Mouse (Mus musculus) hindbrain, embryonic 14.5 days (tissue): ENCODE results near the gene Bcat1. TPM values are rescaled to one million over a fixed set of nuclear protein-coding genes. Genes with fewer than 3 reads are reported as not detected.

Source experiments
- ATAC-seq: fragments of 200-750 bp; cut with Nextera tagmentation; 2 replicates; pipeline ENCODE4 v1.8.0; 2017; ENCODE audit warnings: moderate number of reproducible peaks, mild to moderate bottlenecking, moderate TSS enrichment, moderate library complexity; ENCODE audit not compliant: low FRiP score
- DNase-seq: peaks from one replicate; pipeline ENCODE4 v3.0.0-alpha.2; 2015; ENCODE audit warnings: low spot score
- H3K27ac ChIP-seq: fragments of 300-500 bp; sonication (generic); 2 replicates; pipeline ENCODE4 v1.5.1; 2014; ENCODE audit warnings: mild to moderate bottlenecking, moderate library complexity
- H3K27me3 ChIP-seq: fragments of 300-500 bp; sonication (generic); 2 replicates; pipeline ENCODE4 v1.6.1; 2014; ENCODE audit warnings: mild to moderate bottlenecking, low read length, mixed read lengths; ENCODE audit not compliant: control insufficient read depth, insufficient read depth
- H3K36me3 ChIP-seq: fragments of 300-500 bp; sonication (generic); replicated peaks from 2 replicates; pipeline ENCODE4 v1.6.1; 2014; ENCODE audit not compliant: control insufficient read depth, insufficient read depth
- H3K4me1 ChIP-seq: fragments of 300-500 bp; sonication (generic); replicated peaks from 2 replicates; pipeline ENCODE4 v1.6.1; 2014; ENCODE audit warnings: antibody characterized with exemption, low read length, mixed read lengths; ENCODE audit not compliant: control insufficient read depth, insufficient read depth
- H3K4me2 ChIP-seq: fragments of 300-500 bp; sonication (generic); replicated peaks from 2 replicates; pipeline ENCODE4 v1.6.1; 2014; ENCODE audit warnings: mild to moderate bottlenecking, moderate library complexity
- H3K4me3 ChIP-seq: fragments of 300-500 bp; sonication (generic); replicated peaks from 2 replicates; pipeline ENCODE4 v1.5.1; 2014; ENCODE audit warnings: mild to moderate bottlenecking, low read length
- H3K9ac ChIP-seq: fragments of 300-500 bp; sonication (generic); 2 replicates; pipeline ENCODE4 v1.6.1; 2014
- H3K9me3 ChIP-seq: fragments of 300-500 bp; sonication (generic); 2 replicates; pipeline ENCODE4 v1.6.1; 2016; ENCODE audit warnings: low read length; ENCODE audit not compliant: control insufficient read depth
- WGBS: fragments of 180-500 bp; shearing (Covaris S2); extraction: QIAGEN DNeasy Blood & Tissue Kit; methylation state at CpG from one replicate; pipeline ENCODE4 v1.1.7; 2014; 5-methylcytosine and 5-hydroxymethylcytosine counted together
- polyA plus RNA-seq: library from polyadenylated mRNA; unstranded; fragments of >200 nt; fragmentation: Nextera tagmentation; extraction: Ambion mirVana; gene quantifications from 2 replicates; pipeline ENCODE4 v1.2.1, GENCODE M21; 2014

The Bcat1 gene
- polyA plus RNA-seq, 1 experiment from 2014 or later = 101 TPM

GRCm38 (mm10) chr6:145022349-145022748 is 53.6 kb downstream of the Bcat1 start:
- Histone ChIP-seq H3K4me3 (no peak overlapping the region), H3K4me1 (no peaks in the 10 kb centered on the region), H3K27me3 (no peaks in the 10 kb centered on the region), H3K9ac (no peak overlapping the region), H3K36me3 (peaks cover 58% of the 10 kb centered on the region), H3K9me3 (no peaks in the 10 kb centered on the region; the same call in 1 of the 2 replicates), H3K27ac (no peak overlapping the region), H3K4me2 (no peak overlapping the region)
- ATAC-seq (no peak), DNase-seq (no peak)
- WGBS = 37% methylated on average over 5 of the region's 5 CpGs

DNA sequence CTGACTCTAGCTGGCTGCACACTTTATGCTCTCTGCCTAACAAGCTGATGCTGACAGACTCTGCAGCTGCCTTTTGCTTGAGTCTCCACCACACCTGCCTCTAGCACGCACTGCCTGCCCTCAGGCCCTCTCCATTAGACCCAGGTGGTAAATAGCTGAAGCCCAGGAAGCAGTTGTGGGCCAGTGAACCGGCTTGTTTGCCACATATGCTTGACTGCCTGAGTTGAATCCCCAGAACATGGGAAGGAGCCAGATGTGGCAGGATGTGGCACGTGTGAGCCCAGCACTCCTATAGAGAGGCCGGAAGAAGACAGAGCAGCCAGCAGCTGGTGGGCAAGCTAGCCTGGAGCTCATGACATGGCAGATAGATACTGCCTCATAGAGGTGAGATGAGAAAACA is 55.4 kb downstream of the Bcat1 start:
- no peaks in the 10 kb centered on the region for H3K4me1 ChIP-seq
- H3K4me3 ChIP-seq = no peak overlapping the region
- H3K9me3 ChIP-seq = no peaks in the 10 kb centered on the region; the same call in 1 of the 2 replicates
- H3K4me2 ChIP-seq = no peak overlapping the region
- DNase-seq (no peak), ATAC-seq (no peak)
- WGBS = 63% methylated on average over 4 of the region's 4 CpGs
- H3K36me3 ChIP-seq = peaks cover 61% of the 10 kb centered on the region
- no peak overlapping the region for H3K27ac ChIP-seq
- no peak overlapping the region for H3K9ac ChIP-seq
- H3K27me3 ChIP-seq = no peaks in the 10 kb centered on the region

- DNase-seq (no peak), ATAC-seq (no peak)
- Histone ChIP-seq H3K4me2 (no peak overlapping the region), H3K36me3 (peaks cover 67% of the 10 kb centered on the region), H3K4me1 (no peaks in the 10 kb centered on the region), H3K27ac (no peak overlapping the region), H3K9me3 (no peaks in the 10 kb centered on the region; the same call in 1 of the 2 replicates), H3K4me3 (no peak overlapping the region), H3K9ac (no peak overlapping the region), H3K27me3 (no peaks in the 10 kb centered on the region)
- WGBS = 69% methylated on average over 5 of the region's 5 CpGs
Observed at GRCm38 (mm10) chr6:145018295-145018694, 57.7 kb downstream of the Bcat1 start.

GRCm38 (mm10) chr6:145017508-145017907 is 58.5 kb downstream of the Bcat1 start:
- H3K9me3 ChIP-seq = no peaks in the 10 kb centered on the region
- 98% methylated on average over 4 of the region's 4 CpGs for WGBS
- H3K27ac ChIP-seq = no peak overlapping the region

GRCm38 (mm10) chr6:145016639-145017038 is 59.3 kb downstream of the Bcat1 start:
- Histone ChIP-seq H3K9me3 (no peaks in the 10 kb centered on the region), H3K27me3 (no peaks in the 10 kb centered on the region), H3K36me3 (peaks cover 67% of the 10 kb centered on the region), H3K4me1 (no peaks in the 10 kb centered on the region), H3K4me2 (no peak overlapping the region), H3K9ac (no peak overlapping the region), H3K27ac (no peak overlapping the region), H3K4me3 (no peak overlapping the region)
- DNase-seq = no peak
- no peak for ATAC-seq
- whole genome bisulfite sequencing = 97% methylated on average over 16 of the region's 16 CpGs

More at GRCm38 (mm10) chr6:145017508-145017907, 58.5 kb downstream of the Bcat1 start:
- no peak overlapping the region for H3K4me3 ChIP-seq
- ATAC-seq (no peak), DNase-seq (no peak)
- H3K4me2 ChIP-seq = no peak overlapping the region
- H3K9ac ChIP-seq = no peak overlapping the region
- no peaks in the 10 kb centered on the region for H3K27me3 ChIP-seq
- H3K4me1 ChIP-seq = no peaks in the 10 kb centered on the region
- H3K36me3 ChIP-seq = peaks cover 67% of the 10 kb centered on the region

DNA sequence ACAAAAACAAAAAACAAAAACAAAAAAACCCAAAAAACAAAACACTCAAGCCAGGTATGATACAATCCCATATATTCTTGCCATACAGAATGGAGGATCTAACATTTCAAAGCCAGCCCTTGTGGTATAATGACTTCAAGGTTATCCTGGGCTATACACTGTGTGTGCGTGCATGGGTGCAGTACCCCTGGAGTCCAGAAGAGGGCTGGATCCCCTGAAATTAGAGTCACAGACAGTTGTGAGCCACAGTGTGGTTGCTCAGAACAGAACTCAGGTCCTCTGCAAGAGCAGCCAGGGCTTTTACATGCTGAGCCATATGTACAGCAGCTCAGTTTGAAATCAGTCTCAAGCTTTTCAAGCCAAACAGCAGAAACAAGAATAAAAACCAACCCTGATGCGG is 61.0 kb downstream of the Bcat1 start:
- H3K4me1 ChIP-seq = no peaks in the 10 kb centered on the region
- H3K4me2 ChIP-seq = no peak overlapping the region
- H3K36me3 ChIP-seq = peaks cover 56% of the 10 kb centered on the region
- no peak for ATAC-seq
- no peak for DNase-seq
- no peaks in the 10 kb centered on the region for H3K9me3 ChIP-seq
- H3K27me3 ChIP-seq = no peaks in the 10 kb centered on the region
- H3K4me3 ChIP-seq = no peak overlapping the region
- H3K9ac ChIP-seq = no peak overlapping the region
- 100% methylated on average over 2 of the region's 2 CpGs for WGBS
- H3K27ac ChIP-seq = no peak overlapping the region

GRCm38 (mm10) chr6:145012699-145013098 is 63.3 kb downstream of the Bcat1 start:
- WGBS = 65% methylated on average over 8 of the region's 8 CpGs
- Histone ChIP-seq H3K27me3 (no peaks in the 10 kb centered on the region), H3K4me2 (no peak overlapping the region), H3K9me3 (no peaks in the 10 kb centered on the region), H3K9ac (no peak overlapping the region), H3K27ac (no peak overlapping the region), H3K4me3 (no peak overlapping the region), H3K36me3 (peaks cover 46% of the 10 kb centered on the region), H3K4me1 (no peaks in the 10 kb centered on the region)
- DNase-seq (no peak), ATAC-seq (no peak)

GRCm38 (mm10) chr6:145011141-145011540 is 64.8 kb downstream of the Bcat1 start:
- no peaks in the 10 kb centered on the region for H3K27me3 ChIP-seq
- WGBS = 78% methylated on average over 8 of the region's 8 CpGs
- no peak for ATAC-seq
- no peak overlapping the region for H3K27ac ChIP-seq
- H3K9ac ChIP-seq = no peak overlapping the region
- H3K4me1 ChIP-seq = no peaks in the 10 kb centered on the region
- no peak overlapping the region for H3K4me3 ChIP-seq
- no peaks in the 10 kb centered on the region for H3K9me3 ChIP-seq
- no peak for DNase-seq
- peaks cover 46% of the 10 kb centered on the region for H3K36me3 ChIP-seq
- no peak overlapping the region for H3K4me2 ChIP-seq

GRCm38 (mm10) chr6:145009859-145010818 is 65.8 kb downstream of the Bcat1 start:
- H3K9ac ChIP-seq = no peak overlapping the region
- no peaks in the 10 kb centered on the region for H3K27me3 ChIP-seq
- peaks cover 43% of the 10 kb centered on the region for H3K36me3 ChIP-seq
- WGBS = 83% methylated on average over 8 of the region's 8 CpGs
- no peaks in the 10 kb centered on the region for H3K9me3 ChIP-seq
- DNase-seq (peak; percentile 47), ATAC-seq (no peak)
- H3K4me3 ChIP-seq = no peak overlapping the region
- no peak overlapping the region for H3K4me2 ChIP-seq
- H3K27ac ChIP-seq = no peak overlapping the region
- no peaks in the 10 kb centered on the region for H3K4me1 ChIP-seq
